Mouse (Mus musculus) lung, adult 2 months (tissue): ENCODE measurements around the gene Pitpnc1.

Source experiments
- CTCF ChIP-seq: fragments of 200-500 bp; IDR thresholded peaks from 2 replicates; pipeline ENCODE4 v1.5.1; 2011; ENCODE audit warnings: mild to moderate bottlenecking, low read length, control low read depth; ENCODE audit not compliant: insufficient read depth
- POLR2A ChIP-seq: fragments of 200-500 bp; IDR thresholded peaks from 2 replicates; pipeline ENCODE4 v1.6.1; 2011; ENCODE audit warnings: low read depth, mild to moderate bottlenecking, control low read depth, low read length, borderline replicate concordance; ENCODE audit errors: extremely low read depth

DNA sequence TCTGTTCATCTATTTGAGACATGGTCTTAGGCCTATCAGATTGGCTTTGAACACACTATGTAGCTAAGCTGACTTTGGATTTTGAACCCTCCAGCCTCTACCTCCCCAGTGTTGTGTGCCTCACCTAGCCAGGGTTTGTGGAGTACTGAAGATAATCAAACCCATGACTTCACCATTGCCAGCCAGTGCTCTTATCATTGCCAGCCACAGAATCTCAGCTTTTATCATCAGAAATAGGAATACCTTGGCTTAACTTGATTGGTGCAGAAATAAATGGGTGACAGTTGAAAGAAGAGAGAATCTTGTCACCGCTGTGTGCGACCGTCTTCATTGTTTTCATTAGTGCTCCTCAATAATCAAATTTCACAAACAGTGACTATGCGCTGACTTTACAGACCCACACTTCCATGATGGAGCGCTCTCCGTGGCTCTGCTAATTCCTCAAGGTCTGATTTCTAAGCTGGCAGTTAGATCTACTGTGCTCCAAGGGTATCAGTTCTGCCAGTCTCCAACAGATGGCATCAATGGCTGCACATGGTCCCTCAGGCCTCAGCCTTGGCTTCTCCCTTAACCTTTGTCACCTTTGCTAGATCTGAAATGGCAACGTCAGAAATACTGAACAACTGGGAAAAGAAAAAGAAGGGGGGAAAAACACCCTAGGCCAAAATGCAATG is 77.2 kb downstream of the Pitpnc1 start:
- no peak for TF ChIP-seq POLR2A
- peak; percentile 65 for TF ChIP-seq CTCF
